Mouse (Mus musculus) common myeloid progenitor, adult 5-6 weeks (primary cell): ENCODE measurements around the gene Eef1akmt2. TPM values are rescaled to one million over a fixed set of nuclear protein-coding genes. Genes with fewer than 3 reads are reported as not detected.

Source experiments
- ATAC-seq: replicated peaks from 2 replicates; pipeline ENCODE4 v1.8.0; 2016; ENCODE audit warnings: low read depth, mild to moderate bottlenecking, moderate TSS enrichment, inconsistent platforms; ENCODE audit not compliant: poor library complexity, severe bottlenecking
- total RNA-seq: library from RNA; stranded (forward); fragments of 200-1000, 187-1606 nt; gene quantifications from 2 replicates; pipeline ENCODE4 v1.2.3, GENCODE M21; 2017

Eef1akmt2 gene
- total RNA-seq, 1 experiment from 2014 or later, result 56.3 TPM

GRCm38 (mm10) chr7:132875391-132876086, 23.1 kb upstream of the Eef1akmt2 start:
- ATAC-seq, result no peak

- peak; percentile 92 for ATAC-seq
These were observed 20.6 kb upstream of the Eef1akmt2 start for GRCm38 (mm10) chr7:132873043-132873442.

DNA sequence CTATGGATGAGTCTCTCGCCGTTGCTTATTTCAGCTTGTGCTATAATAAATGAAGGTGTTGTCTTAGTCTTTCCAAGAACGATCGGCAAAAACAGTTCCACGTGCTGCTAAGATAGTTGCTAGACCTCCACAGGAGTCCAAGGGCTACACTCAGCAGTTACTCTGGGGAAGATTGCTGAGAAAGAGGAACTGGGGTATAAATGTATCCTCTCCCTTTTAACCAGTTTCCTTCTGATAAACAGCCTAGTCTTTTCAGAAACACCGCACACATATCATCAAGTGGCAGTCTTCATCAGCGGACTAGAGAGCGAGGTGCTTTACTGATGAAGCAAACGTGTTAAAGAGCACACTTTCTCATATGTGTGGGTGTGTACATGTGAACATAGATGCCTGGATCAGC, 13.8 kb upstream of the Eef1akmt2 start:
- peak; percentile 93 for ATAC-seq

DNA sequence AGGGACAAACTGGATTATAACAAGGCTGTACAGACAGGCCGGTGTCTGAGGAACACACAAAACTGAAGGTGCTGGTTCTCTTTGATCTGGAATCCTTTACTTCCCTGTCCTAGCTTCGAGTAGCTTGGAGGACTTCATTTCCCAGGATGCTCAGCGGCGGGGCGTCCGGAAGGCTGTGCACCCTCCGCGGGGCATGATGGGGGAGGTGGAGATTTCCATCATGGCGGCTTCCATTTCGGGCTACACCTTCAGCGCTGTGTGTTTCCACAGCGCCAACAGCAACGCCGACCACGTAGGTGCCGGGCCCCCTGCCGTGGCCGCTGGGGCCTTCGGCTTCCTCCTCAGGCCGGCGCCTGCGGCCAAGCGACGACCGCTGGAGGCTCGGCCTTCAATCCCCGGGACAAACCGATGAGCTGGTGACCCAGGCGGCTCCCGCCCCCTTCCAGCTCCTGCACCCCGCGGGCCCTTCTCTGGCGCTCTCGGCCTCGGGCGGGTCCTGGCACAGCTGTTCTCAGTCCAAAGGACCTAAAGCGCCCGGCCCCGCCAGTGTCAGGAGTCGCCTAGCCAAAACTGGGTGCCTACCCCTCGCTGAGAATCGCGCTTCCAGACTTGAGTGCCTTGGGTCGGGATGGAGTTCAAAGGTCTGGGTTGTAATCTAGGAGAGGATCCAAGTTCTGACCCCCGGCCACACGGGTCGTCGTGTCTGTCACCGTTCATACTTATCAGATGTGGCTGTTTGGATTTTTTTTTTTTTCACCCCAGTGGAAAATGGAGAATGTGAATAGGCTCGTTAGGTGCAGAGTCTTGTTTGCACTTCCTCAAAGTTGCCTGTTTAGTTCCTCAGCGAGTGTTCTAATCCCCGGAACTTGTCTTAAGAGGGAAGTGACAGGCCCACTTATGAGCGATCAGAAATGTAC, 6.8 kb upstream of the Eef1akmt2 start, which contains the start of gene Abraxas2:
Gene Abraxas2 (plus strand): TSS at position 184 of the 917 bp plus-strand sequence.
- ATAC-seq, result peak; percentile 97

GRCm38 (mm10) chr7:132858043-132858608, 5.7 kb upstream of the Eef1akmt2 start:
- ATAC-seq, result no peak

DNA sequence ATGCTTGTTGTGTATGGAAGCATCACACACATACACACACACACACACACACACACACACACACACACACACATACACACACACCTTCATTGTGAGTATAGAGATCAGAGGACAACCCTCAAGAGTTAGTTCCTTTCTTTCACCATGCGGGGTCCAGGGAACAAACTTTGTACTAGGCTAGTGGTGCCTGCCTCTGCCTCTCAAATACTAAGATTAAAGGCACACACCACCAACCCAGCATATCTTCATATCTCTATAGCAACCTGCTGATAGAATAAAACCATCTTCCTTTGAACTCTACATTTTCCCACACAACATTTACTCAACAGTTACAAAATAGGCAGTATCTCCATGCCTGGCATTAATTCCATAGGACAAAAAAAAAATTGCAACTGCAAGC, 3.6 kb upstream of the Eef1akmt2 start:
- ATAC-seq, result no peak

DNA sequence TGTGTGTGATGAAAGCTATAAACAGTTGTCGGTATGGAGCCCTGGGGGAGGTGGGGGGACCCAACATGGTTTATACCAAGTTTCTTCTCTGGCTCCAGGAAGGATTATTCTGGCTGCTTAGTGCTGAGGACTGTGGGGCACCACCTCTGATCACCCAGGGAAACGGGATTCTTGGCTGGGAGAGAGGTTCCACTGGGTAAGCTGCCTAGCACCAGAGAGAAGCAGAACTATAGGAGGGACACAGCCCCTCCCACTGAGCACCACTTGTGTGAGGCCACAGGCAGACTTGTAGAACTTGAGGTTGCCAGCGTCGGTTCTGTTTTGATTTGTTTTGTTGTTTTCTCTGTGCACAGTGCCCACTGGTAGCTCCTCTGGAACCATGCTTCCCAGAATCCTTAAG, 1.5 kb upstream of the Eef1akmt2 start:
- ATAC-seq, result no peak

- no peak for ATAC-seq
These were observed 888 bp upstream of the Eef1akmt2 start for GRCm38 (mm10) chr7:132853361-132853760.

DNA sequence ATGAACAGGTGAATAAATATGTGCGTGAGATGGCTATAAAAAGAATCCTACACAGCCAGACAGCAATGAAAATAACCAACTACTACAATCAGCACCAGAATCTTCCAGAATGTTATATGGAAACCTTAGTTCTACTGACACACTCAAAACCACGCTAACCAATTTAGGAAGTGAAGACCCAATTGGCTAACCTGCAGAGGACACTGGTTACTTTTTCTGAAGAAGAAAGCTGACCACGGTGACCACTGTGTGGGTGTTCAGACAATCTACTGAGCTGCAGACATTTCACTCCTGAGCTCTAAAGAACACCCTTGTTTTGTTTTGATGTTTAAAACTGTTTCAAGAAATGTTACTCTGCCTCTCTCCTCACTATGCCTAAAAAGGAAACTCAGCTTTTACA, 9.3 kb downstream of the Eef1akmt2 start:
- ATAC-seq, result peak; percentile 77

DNA sequence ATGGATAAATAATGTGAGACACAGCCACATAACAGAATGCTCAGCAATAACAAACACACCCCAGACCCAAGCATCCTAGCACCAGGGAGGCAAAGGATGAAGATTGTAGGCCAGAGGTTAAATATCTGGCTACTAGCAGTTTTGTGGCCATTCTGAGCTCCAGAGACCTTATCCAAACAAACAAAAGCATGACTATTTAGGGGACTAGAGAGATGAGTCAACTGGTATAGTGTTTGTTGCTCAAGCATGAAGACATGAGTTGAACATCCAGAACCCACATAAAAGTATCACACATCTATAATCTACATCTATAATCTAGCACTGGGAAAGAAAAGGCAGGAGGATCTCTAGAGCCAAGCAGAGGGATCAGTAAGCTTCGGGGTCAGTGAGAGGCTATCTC, 10.0 kb downstream of the Eef1akmt2 start:
- no peak for ATAC-seq

DNA sequence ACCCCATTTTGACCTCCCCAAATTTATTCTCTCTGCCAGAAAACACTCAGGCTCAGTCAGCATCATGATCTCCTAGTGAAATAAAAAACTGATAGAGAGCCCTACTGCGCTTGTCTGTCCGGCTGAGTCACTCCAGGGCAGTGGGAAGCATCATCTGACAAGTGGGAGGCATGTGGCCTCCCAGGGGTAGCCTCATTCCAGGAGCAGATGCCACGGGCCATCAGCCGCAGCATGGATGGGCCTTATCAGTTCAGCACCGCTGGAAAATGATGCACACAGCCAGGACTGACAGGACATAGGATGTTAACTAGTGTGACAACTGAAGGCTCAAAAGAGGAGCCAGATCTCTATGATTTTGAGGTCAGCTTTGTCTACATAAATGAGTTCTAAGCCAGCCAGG, 11.2 kb downstream of the Eef1akmt2 start:
- no peak for ATAC-seq

DNA sequence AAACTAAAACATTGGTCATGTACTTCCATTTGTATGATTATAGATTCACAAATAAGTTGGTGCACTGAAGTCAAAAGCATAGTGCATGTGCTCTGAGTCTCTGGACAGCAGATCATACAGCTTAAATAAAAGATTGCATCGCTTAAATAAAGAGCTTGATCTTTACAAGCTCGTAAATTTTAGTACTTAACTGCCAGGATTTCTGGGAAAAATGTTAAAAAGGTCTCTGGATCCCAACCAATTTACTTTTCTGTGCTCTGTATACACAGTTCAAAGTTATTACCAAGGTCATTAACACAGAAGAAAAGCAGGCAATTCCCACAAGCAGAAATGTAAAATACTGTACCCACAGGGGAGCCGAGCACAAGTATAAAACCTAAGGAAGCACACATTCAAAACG, 21.5 kb downstream of the Eef1akmt2 start:
- no peak for ATAC-seq

- ATAC-seq, result peak; percentile 74
These were observed 28.0 kb downstream of the Eef1akmt2 start for GRCm38 (mm10) chr7:132824346-132825022.

DNA sequence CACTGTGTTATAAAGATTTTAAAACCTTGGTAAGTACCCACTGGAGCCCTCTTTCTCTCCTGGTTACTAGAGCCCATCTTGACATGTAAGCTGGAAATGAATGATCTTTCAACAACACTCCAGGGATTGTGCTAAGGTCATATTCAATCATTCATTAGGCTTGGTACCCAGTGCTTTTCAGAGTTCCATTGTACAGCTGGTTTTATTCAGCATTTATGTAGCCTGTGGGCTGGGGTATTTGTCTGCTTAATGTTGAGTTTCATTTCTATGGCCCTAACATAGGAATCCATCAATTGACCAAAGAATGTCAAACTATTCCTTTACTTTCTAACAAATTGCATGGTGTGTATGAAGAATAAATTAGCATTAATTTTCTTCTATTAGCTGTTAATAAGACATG, 28.6 kb downstream of the Eef1akmt2 start:
- ATAC-seq, result no peak

GRCm38 (mm10) chr7:132820692-132821091, 31.8 kb downstream of the Eef1akmt2 start:
- no peak for ATAC-seq

- ATAC-seq, result no peak
These were observed 35.4 kb downstream of the Eef1akmt2 start for GRCm38 (mm10) chr7:132817056-132817455.

DNA sequence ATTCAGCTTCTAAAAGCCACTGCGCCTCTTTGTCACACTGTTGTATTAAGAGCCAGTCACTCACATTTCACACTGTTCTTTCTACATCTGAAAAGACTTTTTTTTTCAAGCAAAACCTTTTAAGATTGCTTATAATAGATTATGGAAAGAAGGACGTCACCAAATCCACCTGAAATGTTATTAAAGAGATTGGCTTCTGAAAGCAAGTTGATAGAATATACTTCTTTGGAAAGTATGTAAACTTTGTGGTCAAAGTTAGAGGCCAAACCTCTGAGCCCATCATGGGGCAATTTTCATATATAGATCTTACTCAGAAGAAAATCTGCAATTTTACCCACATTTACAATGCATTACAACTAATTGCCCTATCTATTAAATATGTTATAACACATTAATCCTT, 35.9 kb downstream of the Eef1akmt2 start:
- ATAC-seq, result no peak

DNA sequence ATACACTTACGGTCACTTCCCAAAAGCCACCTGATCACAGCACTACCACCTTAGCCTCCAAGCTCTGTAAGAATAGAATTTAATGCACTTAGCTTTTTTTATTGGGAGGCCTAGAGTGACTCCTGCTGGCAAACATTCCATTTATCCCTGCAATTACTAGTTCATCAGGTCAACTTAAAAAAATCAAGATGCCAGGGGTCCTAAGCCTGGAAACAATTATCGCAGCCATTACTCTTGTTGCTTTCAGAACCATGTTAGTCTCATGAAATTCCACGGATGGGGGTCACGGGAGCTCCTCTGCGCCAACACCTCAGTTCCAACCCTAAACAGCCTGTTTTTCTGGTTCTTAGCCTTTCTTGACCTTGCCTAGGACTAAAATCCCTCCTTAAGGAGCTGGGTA, 37.4 kb downstream of the Eef1akmt2 start:
- ATAC-seq, result no peak

DNA sequence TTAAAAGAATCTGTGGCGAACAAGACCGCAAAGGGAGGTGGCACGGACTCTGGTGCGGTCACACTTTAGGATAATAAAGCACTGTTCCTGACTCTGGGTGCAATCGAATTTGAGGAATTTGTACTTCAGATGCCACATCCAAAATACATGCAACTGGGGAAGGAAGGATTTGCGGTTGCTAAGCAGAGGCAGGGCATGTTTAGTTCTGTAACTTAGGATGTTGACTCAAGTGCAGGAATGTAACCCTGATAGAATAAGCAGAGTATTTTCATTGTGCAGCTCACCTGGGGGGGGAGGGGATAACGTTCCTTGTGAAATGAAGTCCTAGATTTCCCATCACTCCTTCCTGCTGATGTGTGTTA, 38.4 kb downstream of the Eef1akmt2 start:
- ATAC-seq, result peak; percentile 20

- ATAC-seq, result peak; percentile 17
These were observed 38.9 kb downstream of the Eef1akmt2 start, which contains the start of gene Fam53b for GRCm38 (mm10) chr7:132813416-132814088. Gene Fam53b, minus strand, starts transcription at chr7:132813886.
